Mouse (Mus musculus) forebrain, embryonic 11.5 days (tissue): ENCODE measurements at regions not wholly inside any gene's neighbourhood (a gene's known extent, or its start where the extent isn't known, plus 50 kb on each side); places are given as distances from the start of the nearest gene placed in this dataset.

Experiments used
- ATAC-seq: fragments of 200-750 bp; cut with Nextera tagmentation; replicated peaks from 2 replicates; pipeline ENCODE4 v1.8.0; 2017; ENCODE audit warnings: moderate TSS enrichment; ENCODE audit not compliant: low FRiP score
- DNase-seq: peaks from one replicate; pipeline ENCODE4 v3.0.0-alpha.2; 2017; ENCODE audit warnings: low spot score
- H3K27ac ChIP-seq: fragments of 300-500 bp; sonication (generic); 2 replicates; pipeline ENCODE4 v1.5.1; 2014; ENCODE audit warnings: low read depth, low read length
- H3K27me3 ChIP-seq: fragments of 300-500 bp; sonication (generic); 2 replicates; pipeline ENCODE4 v1.6.1; 2014; ENCODE audit warnings: mild to moderate bottlenecking, low read length, mixed read lengths; ENCODE audit not compliant: control insufficient read depth, insufficient read depth
- H3K36me3 ChIP-seq: fragments of 300-500 bp; sonication (generic); 2 replicates; pipeline ENCODE4 v1.6.1; 2014; ENCODE audit warnings: mild to moderate bottlenecking, low read length, moderate library complexity, mixed read lengths; ENCODE audit not compliant: control insufficient read depth, insufficient read depth
- H3K4me1 ChIP-seq: fragments of 300-500 bp; sonication (generic); replicated peaks from 2 replicates; pipeline ENCODE4 v1.6.1; 2014; ENCODE audit warnings: low read length, mixed read lengths; ENCODE audit not compliant: control insufficient read depth, insufficient read depth
- H3K4me2 ChIP-seq: fragments of 300-500 bp; sonication (generic); 2 replicates; pipeline ENCODE4 v1.6.1; 2014; ENCODE audit warnings: low read depth, mild to moderate bottlenecking, low read length, moderate library complexity, mixed read lengths; ENCODE audit not compliant: severe bottlenecking
- H3K4me3 ChIP-seq: fragments of 300-500 bp; sonication (generic); 2 replicates; pipeline ENCODE4 v1.5.1; 2014; ENCODE audit warnings: low read depth, low read length
- H3K9ac ChIP-seq: fragments of 300-500 bp; sonication (generic); 2 replicates; pipeline ENCODE4 v1.6.1; 2014; ENCODE audit warnings: low read length
- H3K9me3 ChIP-seq: fragments of 300-500 bp; sonication (generic); 2 replicates; pipeline ENCODE4 v1.6.1; 2016; ENCODE audit warnings: low read length, mixed read lengths; ENCODE audit not compliant: control insufficient read depth
- WGBS: fragments of 180-500 bp; shearing (Covaris S2); extraction: QIAGEN DNeasy Blood & Tissue Kit; methylation state at CpG from one replicate; pipeline ENCODE4 v1.1.7; 2014; 5-methylcytosine and 5-hydroxymethylcytosine counted together

DNA sequence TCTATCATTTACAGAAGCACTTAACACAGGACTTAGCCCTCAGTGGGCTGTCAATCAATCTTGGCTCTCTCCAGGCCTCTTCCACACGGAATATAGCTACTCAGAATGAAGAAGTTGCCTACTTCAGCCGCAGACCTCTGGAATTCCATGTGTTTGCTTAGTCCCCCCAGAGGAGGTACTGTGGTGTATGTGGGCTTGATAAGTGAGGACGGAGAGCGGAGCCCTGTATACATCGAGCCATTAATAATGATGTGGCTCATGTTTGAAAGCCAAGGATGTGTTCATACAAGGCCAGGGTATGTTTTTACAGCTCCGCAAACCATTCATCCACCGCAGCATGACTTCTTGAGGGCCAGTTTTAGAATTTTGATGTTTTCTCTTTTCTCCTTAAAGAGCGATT lies 125.8 kb downstream of the Enc1 start:
- ATAC-seq (no peak), DNase-seq (no peak)
- H3K4me3 ChIP-seq, result no peak overlapping the region
- WGBS, result 90% methylated on average over 8 of the region's 8 CpGs
- H3K4me2 ChIP-seq, result no peak overlapping the region
- H3K9me3 ChIP-seq, result no peaks in the 10 kb centered on the region
- no peaks in the 10 kb centered on the region for H3K27me3 ChIP-seq
- no peak overlapping the region for H3K27ac ChIP-seq
- H3K4me1 ChIP-seq, result no peaks in the 10 kb centered on the region
- H3K36me3 ChIP-seq, result no peaks in the 10 kb centered on the region
- H3K9ac ChIP-seq, result no peak overlapping the region

DNA sequence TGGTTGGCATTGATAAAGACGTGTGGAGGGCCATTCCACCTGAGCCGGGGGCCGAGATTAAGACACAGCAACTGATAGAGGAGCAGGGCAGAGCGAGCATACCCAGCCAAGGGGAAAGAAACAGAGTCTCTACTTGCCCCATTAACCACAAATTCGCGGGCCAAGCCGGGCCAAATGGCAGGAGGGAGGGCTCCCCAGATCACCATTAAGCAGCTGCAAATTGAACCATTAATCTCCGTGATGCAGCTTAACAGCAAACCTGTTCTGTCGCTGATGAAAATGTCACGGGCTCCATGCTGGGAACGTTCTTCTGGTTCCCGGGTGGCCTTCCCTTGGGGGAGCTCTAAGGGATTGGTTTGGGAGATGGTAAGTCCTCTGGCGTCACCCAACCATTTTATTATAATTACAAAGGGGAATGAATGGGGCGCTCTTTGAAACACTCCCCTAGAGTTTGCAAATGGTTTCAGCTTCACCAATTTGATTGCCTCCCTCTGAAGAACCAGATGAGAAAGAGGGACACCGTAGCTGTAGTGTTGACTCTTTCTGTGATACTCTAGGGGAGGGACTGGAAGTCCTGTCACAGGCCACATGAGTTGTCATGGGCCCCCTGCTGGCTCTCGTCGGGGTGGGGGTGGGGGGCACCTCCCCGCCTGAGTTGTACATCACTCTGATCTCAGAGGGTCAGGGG lies 124.8 kb downstream of the Enc1 start:
- DNase-seq (no peak), ATAC-seq (no peak)
- H3K4me2 ChIP-seq, result no peak overlapping the region
- H3K4me1 ChIP-seq, result no peaks in the 10 kb centered on the region
- H3K36me3 ChIP-seq, result no peaks in the 10 kb centered on the region
- H3K27ac ChIP-seq, result no peak overlapping the region
- 54% methylated on average over 18 of the region's 18 CpGs for WGBS
- H3K4me3 ChIP-seq, result no peak overlapping the region
- H3K9ac ChIP-seq, result no peak overlapping the region
- H3K27me3 ChIP-seq, result no peaks in the 10 kb centered on the region
- H3K9me3 ChIP-seq, result no peaks in the 10 kb centered on the region

GRCm38 (mm10) chr13:97365004-97365403 lies 124.1 kb downstream of the Enc1 start:
- no peak overlapping the region for H3K27ac ChIP-seq
- no peaks in the 10 kb centered on the region for H3K27me3 ChIP-seq
- no peaks in the 10 kb centered on the region for H3K9me3 ChIP-seq
- H3K4me3 ChIP-seq, result no peak overlapping the region
- H3K9ac ChIP-seq, result no peak overlapping the region
- no peaks in the 10 kb centered on the region for H3K4me1 ChIP-seq
- DNase-seq, result no peak
- no peaks in the 10 kb centered on the region for H3K36me3 ChIP-seq
- ATAC-seq, result no peak
- WGBS, result 77% methylated on average over 9 of the region's 9 CpGs
- no peak overlapping the region for H3K4me2 ChIP-seq

GRCm38 (mm10) chr13:97363765-97364164 lies 122.9 kb downstream of the Enc1 start:
- ATAC-seq (no peak), DNase-seq (no peak)
- no peak overlapping the region for H3K4me2 ChIP-seq
- H3K9ac ChIP-seq, result no peak overlapping the region
- H3K4me1 ChIP-seq, result no peaks in the 10 kb centered on the region
- H3K27me3 ChIP-seq, result no peaks in the 10 kb centered on the region
- H3K4me3 ChIP-seq, result no peak overlapping the region
- no peaks in the 10 kb centered on the region for H3K36me3 ChIP-seq
- no peaks in the 10 kb centered on the region for H3K9me3 ChIP-seq
- no peak overlapping the region for H3K27ac ChIP-seq
- 87% methylated on average over 5 of the region's 5 CpGs for WGBS

DNA sequence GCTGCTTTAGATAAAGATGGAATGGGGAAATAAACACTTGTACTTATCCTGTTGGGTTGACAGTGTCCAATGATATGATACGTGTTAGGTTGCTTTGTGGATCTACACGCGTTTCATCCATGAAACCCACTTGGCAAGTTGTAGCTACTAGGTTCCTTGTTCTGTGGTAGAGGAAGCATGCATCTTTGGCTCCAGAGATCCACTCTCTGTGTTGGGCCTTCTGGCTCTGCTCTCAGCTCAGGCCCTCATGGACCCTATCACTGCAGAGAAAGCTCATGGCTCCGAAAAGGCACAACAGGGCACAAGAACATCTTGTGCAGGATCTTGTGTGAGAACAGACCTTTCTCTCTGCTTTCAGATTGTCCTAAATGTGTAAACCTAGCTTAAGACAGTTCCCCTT lies 122.3 kb downstream of the Enc1 start:
- no peak overlapping the region for H3K4me2 ChIP-seq
- H3K9ac ChIP-seq, result no peak overlapping the region
- WGBS, result 93% methylated on average over 4 of the region's 4 CpGs
- no peaks in the 10 kb centered on the region for H3K36me3 ChIP-seq
- no peak for ATAC-seq
- H3K27me3 ChIP-seq, result no peaks in the 10 kb centered on the region
- no peaks in the 10 kb centered on the region for H3K4me1 ChIP-seq
- no peak overlapping the region for H3K27ac ChIP-seq
- no peaks in the 10 kb centered on the region for H3K9me3 ChIP-seq
- H3K4me3 ChIP-seq, result no peak overlapping the region
- no peak for DNase-seq

GRCm38 (mm10) chr13:97360551-97360950 lies 119.6 kb downstream of the Enc1 start:
- DNase-seq (no peak), ATAC-seq (no peak)

GRCm38 (mm10) chr13:97358781-97359305 lies 117.9 kb downstream of the Enc1 start:
- no peak overlapping the region for H3K9ac ChIP-seq
- H3K4me3 ChIP-seq, result no peak overlapping the region
- H3K9me3 ChIP-seq, result no peaks in the 10 kb centered on the region
- H3K27ac ChIP-seq, result no peak overlapping the region
- no peaks in the 10 kb centered on the region for H3K27me3 ChIP-seq
- WGBS, result 86% methylated on average over 8 of the region's 8 CpGs
- no peak for DNase-seq
- no peaks in the 10 kb centered on the region for H3K4me1 ChIP-seq
- no peak for ATAC-seq
- H3K36me3 ChIP-seq, result no peaks in the 10 kb centered on the region
- H3K4me2 ChIP-seq, result no peak overlapping the region

More at GRCm38 (mm10) chr13:97360551-97360950, 119.6 kb downstream of the Enc1 start:
- WGBS, result 86% methylated on average over 9 of the region's 9 CpGs
- Histone ChIP-seq H3K27me3 (no peaks in the 10 kb centered on the region), H3K36me3 (no peaks in the 10 kb centered on the region), H3K4me2 (no peak overlapping the region), H3K4me1 (no peaks in the 10 kb centered on the region), H3K9me3 (no peaks in the 10 kb centered on the region), H3K27ac (no peak overlapping the region), H3K9ac (no peak overlapping the region), H3K4me3 (no peak overlapping the region)

DNA sequence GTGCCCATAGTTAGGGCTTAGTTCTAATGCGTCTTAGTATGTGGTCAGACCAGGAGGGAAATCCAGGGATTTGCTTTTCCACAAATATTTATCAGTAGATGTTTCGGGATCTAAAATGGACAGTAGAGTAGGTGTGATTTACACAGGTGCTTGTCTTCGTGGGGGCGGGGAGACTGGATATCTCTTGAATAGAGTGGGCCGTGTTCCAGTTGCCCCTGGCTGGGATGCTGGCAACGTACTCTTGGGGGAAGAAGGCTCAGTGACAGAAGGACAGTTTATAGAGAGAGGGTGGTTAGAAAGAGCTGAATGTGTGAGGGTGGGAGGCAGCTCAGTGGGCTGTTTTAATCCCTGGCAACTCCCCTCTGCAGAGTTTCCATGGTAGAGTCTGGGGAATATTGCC lies 117.4 kb downstream of the Enc1 start:
- Histone ChIP-seq H3K4me2 (no peak overlapping the region), H3K9me3 (no peaks in the 10 kb centered on the region), H3K9ac (no peak overlapping the region), H3K36me3 (no peaks in the 10 kb centered on the region), H3K4me3 (no peak overlapping the region), H3K27ac (no peak overlapping the region), H3K4me1 (no peaks in the 10 kb centered on the region), H3K27me3 (no peaks in the 10 kb centered on the region)
- ATAC-seq (no peak), DNase-seq (no peak)
- 79% methylated on average over 6 of the region's 6 CpGs for WGBS
